Mouse (Mus musculus) MEL (cell line): Measurements from ENCODE around the gene Thada. TPM values are rescaled to one million over a fixed set of nuclear protein-coding genes. Genes with fewer than 3 reads are reported as not detected.
A peak's percentile ranks its signal among the peaks of the same experiment; 100 is the strongest.

Experiments used
- DNase-seq: peaks from one replicate; pipeline ENCODE4 v3.0.0; 2011; ENCODE audit warnings: low read depth, low spot score
- H3K27ac ChIP-seq: 2 replicates; pipeline ENCODE4 v1.5.1; 2012; ENCODE audit warnings: low read depth, mild to moderate bottlenecking, control low read depth, low read length, moderate library complexity; ENCODE audit not compliant: control insufficient read depth
- H3K27me3 ChIP-seq, 2 experiments: fragments of 150-350 bp in 1 of 2; sonication (generic) in 1 of 2; 2 replicates each; pipeline ENCODE4 v1.6.1; 2012; ENCODE audit warnings: low read length in 2 of 2, mild to moderate bottlenecking in 2 of 2, improper control_type of control experiment in 1 of 2, moderate library complexity in 1 of 2; ENCODE audit not compliant: insufficient read depth in 2 of 2, control insufficient read depth in 1 of 2
- H3K36me3 ChIP-seq, 2 experiments: 2 replicates each; pipeline ENCODE4 v1.6.1; 2012 to 2014; ENCODE audit warnings: low read length in 2 of 2, improper control_type of control experiment in 1 of 2, inconsistent platforms in 1 of 2, mild to moderate bottlenecking in 1 of 2; ENCODE audit not compliant: insufficient read depth in 2 of 2, control insufficient read depth in 1 of 2
- H3K4me1 ChIP-seq, 2 experiments: fragments of 150-350 bp in 1 of 2; sonication (generic) in 1 of 2; 2 replicates each; pipeline ENCODE4 v1.6.1; 2012; ENCODE audit warnings: low read length in 2 of 2, improper control_type of control experiment in 1 of 2, mild to moderate bottlenecking in 1 of 2; ENCODE audit not compliant: insufficient read depth in 2 of 2, control insufficient read depth in 1 of 2
- H3K4me3 ChIP-seq, 2 experiments: fragments of 150-350 bp in 1 of 2; sonication (generic) in 1 of 2; 2 replicates each; pipeline ENCODE4 v1.5.1; 2012; ENCODE audit warnings: low read depth in 2 of 2, low read length in 2 of 2, mild to moderate bottlenecking in 2 of 2, moderate library complexity in 2 of 2, control low read depth in 1 of 2, improper control_type of control experiment in 1 of 2; ENCODE audit not compliant: control insufficient read depth in 1 of 2, insufficient read depth in 1 of 2
- H3K79me2 ChIP-seq: 2 replicates; pipeline ENCODE4 v1.6.1; 2012; ENCODE audit warnings: mild to moderate bottlenecking, low read length, moderate library complexity; ENCODE audit not compliant: control insufficient read depth, poor library complexity, insufficient read depth
- H3K9ac ChIP-seq: 2 replicates; pipeline ENCODE4 v1.6.1; 2012; ENCODE audit warnings: low read depth, mild to moderate bottlenecking, control low read depth, low read length, moderate library complexity; ENCODE audit not compliant: control insufficient read depth, poor library complexity, severe bottlenecking
- H3K9me3 ChIP-seq: fragments of 150-350 bp; sonication (generic); replicated peaks from 2 replicates; pipeline ENCODE4 v1.6.1; 2012; ENCODE audit warnings: mild to moderate bottlenecking, low read length, improper control_type of control experiment, moderate library complexity; ENCODE audit not compliant: insufficient read depth
- BHLHE40 ChIP-seq: IDR thresholded peaks from 2 replicates; pipeline ENCODE4 v1.6.1; 2012; ENCODE audit warnings: low read depth, mild to moderate bottlenecking, inconsistent platforms, low read length, improper control_type of control experiment, borderline replicate concordance
- CHD2 ChIP-seq: IDR thresholded peaks from 2 replicates; pipeline ENCODE4 v1.6.1; 2011; ENCODE audit warnings: low read length, improper control_type of control experiment
- CTCF ChIP-seq, 3 experiments: IDR thresholded peaks in 2 of 3; conservative IDR thresholded peaks in 1 of 3; 2 replicates each; pipeline ENCODE4 v1.5.1; 2011 to 2012; ENCODE audit warnings: low read length in 3 of 3, low read depth in 2 of 3, mild to moderate bottlenecking in 2 of 3, improper control_type of control experiment in 1 of 3, inconsistent platforms in 1 of 3, mixed read lengths in 1 of 3, moderate library complexity in 1 of 3; ENCODE audit not compliant: control insufficient read depth in 1 of 3, insufficient read depth in 1 of 3, poor library complexity in 1 of 3, severe bottlenecking in 1 of 3
- E2F4 ChIP-seq: IDR thresholded peaks from 2 replicates; pipeline ENCODE4 v1.6.1; 2011; ENCODE audit warnings: low read depth, low read length, improper control_type of control experiment, borderline replicate concordance
- ELF1 ChIP-seq: IDR thresholded peaks from 2 replicates; pipeline ENCODE4 v1.6.1; 2014; ENCODE audit warnings: low read depth, mild to moderate bottlenecking, inconsistent platforms, low read length, improper control_type of control experiment, moderate library complexity
- EP300 ChIP-seq, 2 experiments: IDR thresholded peaks; 2 replicates each; pipeline ENCODE4 v1.6.1; 2011; ENCODE audit warnings: improper control_type of control experiment in 2 of 2, low read length in 2 of 2, low read depth in 1 of 2, mild to moderate bottlenecking in 1 of 2
- ETS1 ChIP-seq: IDR thresholded peaks from 2 replicates; pipeline ENCODE4 v1.6.1; 2012; ENCODE audit warnings: low read depth, mild to moderate bottlenecking, inconsistent platforms, low read length, improper control_type of control experiment, moderate library complexity
- GABPA ChIP-seq: IDR thresholded peaks from 2 replicates; pipeline ENCODE4 v1.6.1; 2012; ENCODE audit warnings: low read depth, mild to moderate bottlenecking, inconsistent platforms, low read length, improper control_type of control experiment, moderate library complexity
- GATA1 ChIP-seq: IDR thresholded peaks from 2 replicates; pipeline ENCODE4 v1.6.1; 2011; ENCODE audit warnings: low read depth, low read length, improper control_type of control experiment
- HCFC1 ChIP-seq: IDR thresholded peaks from 2 replicates; pipeline ENCODE4 v1.6.1; 2012; ENCODE audit warnings: low read depth, mild to moderate bottlenecking, inconsistent platforms, low read length, improper control_type of control experiment, moderate library complexity
- JUND ChIP-seq: IDR thresholded peaks from 2 replicates; pipeline ENCODE4 v1.6.1; 2011; ENCODE audit warnings: low read depth, mild to moderate bottlenecking, improper control_type of control experiment, low read length
- KAT2A ChIP-seq: conservative IDR thresholded peaks from 2 replicates; pipeline ENCODE4 v1.6.1; 2012; ENCODE audit warnings: low read depth, low read length, improper control_type of control experiment, inconsistent platforms
- MAFK ChIP-seq: IDR thresholded peaks from 2 replicates; pipeline ENCODE4 v1.6.1; 2011; ENCODE audit warnings: low read depth, mild to moderate bottlenecking, low read length, improper control_type of control experiment, borderline replicate concordance
- MAX ChIP-seq: IDR thresholded peaks from 2 replicates; pipeline ENCODE4 v1.6.1; 2011; ENCODE audit warnings: low read length, improper control_type of control experiment
- MAZ ChIP-seq: IDR thresholded peaks from 2 replicates; pipeline ENCODE4 v1.6.1; 2012; ENCODE audit warnings: low read depth, mild to moderate bottlenecking, inconsistent platforms, low read length, improper control_type of control experiment
- MEF2A ChIP-seq: IDR thresholded peaks from 2 replicates; pipeline ENCODE4 v1.6.1; 2014; ENCODE audit warnings: low read depth, mild to moderate bottlenecking, inconsistent platforms, low read length, improper control_type of control experiment; ENCODE audit not compliant: poor library complexity, insufficient replicate concordance, severe bottlenecking; ENCODE audit errors: extremely low read depth
- MXI1 ChIP-seq: IDR thresholded peaks from 2 replicates; pipeline ENCODE4 v1.6.1; 2011; ENCODE audit warnings: mild to moderate bottlenecking, low read depth, low read length, improper control_type of control experiment
- MYB ChIP-seq: IDR thresholded peaks from 2 replicates; pipeline ENCODE4 v1.6.1; 2011; ENCODE audit warnings: mild to moderate bottlenecking, low read depth, low read length, improper control_type of control experiment
- MYC ChIP-seq: IDR thresholded peaks from 2 replicates; pipeline ENCODE4 v1.6.1; 2011; ENCODE audit warnings: low read depth, mild to moderate bottlenecking, low read length, improper control_type of control experiment, moderate library complexity
- NELFE ChIP-seq: IDR thresholded peaks from 2 replicates; pipeline ENCODE4 v1.6.1; 2011; ENCODE audit warnings: low read depth, low read length, improper control_type of control experiment
- NRF1 ChIP-seq: IDR thresholded peaks from 2 replicates; pipeline ENCODE4 v1.6.1; 2014; ENCODE audit warnings: low read depth, mild to moderate bottlenecking, inconsistent platforms, low read length, improper control_type of control experiment, moderate library complexity; ENCODE audit not compliant: poor library complexity, insufficient read depth, severe bottlenecking
- POLR2A ChIP-seq, 2 experiments: IDR thresholded peaks; 2 replicates each; pipeline ENCODE4 v1.6.1; 2011 to 2012; ENCODE audit warnings: low read length in 2 of 2, mild to moderate bottlenecking in 2 of 2, control low read depth in 1 of 2, improper control_type of control experiment in 1 of 2, low read depth in 1 of 2, moderate library complexity in 1 of 2; ENCODE audit not compliant: control insufficient read depth in 1 of 2, insufficient read depth in 1 of 2, poor library complexity in 1 of 2
- POLR2AphosphoS2 ChIP-seq: IDR thresholded peaks from 2 replicates; pipeline ENCODE4 v1.6.1; 2011; ENCODE audit warnings: low read length, improper control_type of control experiment
- POLR2AphosphoS5 ChIP-seq: IDR thresholded peaks from 2 replicates; pipeline ENCODE4 v1.6.1; 2012; ENCODE audit warnings: low read depth, borderline replicate concordance, mild to moderate bottlenecking, inconsistent platforms, low read length, moderate library complexity, mixed read lengths
- RAD21 ChIP-seq: IDR thresholded peaks from 2 replicates; pipeline ENCODE4 v1.6.1; 2011; ENCODE audit warnings: mild to moderate bottlenecking, low read depth, low read length, improper control_type of control experiment
- RCOR1 ChIP-seq: IDR thresholded peaks from 2 replicates; pipeline ENCODE4 v1.6.1; 2012; ENCODE audit warnings: low read depth, mild to moderate bottlenecking, inconsistent platforms, low read length, improper control_type of control experiment
- SIN3A ChIP-seq: IDR thresholded peaks from 2 replicates; pipeline ENCODE4 v1.6.1; 2012; ENCODE audit warnings: low read length, improper control_type of control experiment, inconsistent platforms
- SMC3 ChIP-seq: IDR thresholded peaks from 2 replicates; pipeline ENCODE4 v1.6.1; 2011; ENCODE audit warnings: low read depth, low read length, improper control_type of control experiment
- TAL1 ChIP-seq: IDR thresholded peaks from 2 replicates; pipeline ENCODE4 v1.6.1; 2012; ENCODE audit warnings: mild to moderate bottlenecking, inconsistent platforms, low read length, moderate library complexity, mixed read lengths
- TCF12 ChIP-seq: IDR thresholded peaks from 2 replicates; pipeline ENCODE4 v1.6.1; 2014; ENCODE audit warnings: low read depth, mild to moderate bottlenecking, inconsistent platforms, low read length, improper control_type of control experiment, moderate library complexity
- UBTF ChIP-seq: IDR thresholded peaks from 2 replicates; pipeline ENCODE4 v1.6.1; 2012; ENCODE audit warnings: low read depth, mild to moderate bottlenecking, inconsistent platforms, low read length, improper control_type of control experiment, moderate library complexity, borderline replicate concordance; ENCODE audit not compliant: insufficient read depth
- USF1 ChIP-seq: IDR thresholded peaks from 2 replicates; pipeline ENCODE4 v1.6.1; 2014; ENCODE audit warnings: low read depth, mild to moderate bottlenecking, inconsistent platforms, low read length, improper control_type of control experiment, moderate library complexity
- USF2 ChIP-seq, 2 experiments: IDR thresholded peaks; 2 replicates each; pipeline ENCODE4 v1.6.1; 2011 to 2012; ENCODE audit warnings: improper control_type of control experiment in 2 of 2, low read length in 2 of 2, borderline replicate concordance in 1 of 2, inconsistent platforms in 1 of 2, low read depth in 1 of 2, mild to moderate bottlenecking in 1 of 2; ENCODE audit not compliant: insufficient read depth in 1 of 2
- ZC3H11A ChIP-seq: IDR thresholded peaks from 2 replicates; pipeline ENCODE4 v1.6.1; 2012; ENCODE audit warnings: low read depth, mild to moderate bottlenecking, inconsistent platforms, low read length, improper control_type of control experiment
- ZKSCAN1 ChIP-seq: IDR thresholded peaks from 2 replicates; pipeline ENCODE4 v1.6.1; 2012; ENCODE audit warnings: low read depth, mild to moderate bottlenecking, inconsistent platforms, low read length, improper control_type of control experiment, moderate library complexity
- ZMIZ1 ChIP-seq: IDR thresholded peaks from 2 replicates; pipeline ENCODE4 v1.6.1; 2012; ENCODE audit warnings: low read depth, mild to moderate bottlenecking, inconsistent platforms, low read length, improper control_type of control experiment, moderate library complexity
- ZNF384 ChIP-seq: IDR thresholded peaks from 2 replicates; pipeline ENCODE4 v1.6.1; 2012; ENCODE audit warnings: low read depth, mild to moderate bottlenecking, inconsistent platforms, low read length, improper control_type of control experiment
- polyA plus RNA-seq, 2 experiments: library from polyadenylated mRNA; stranded (reverse) in 1 of 2; unstranded in 1 of 2; fragments of >175 nt in 1 of 2; fragments of >200 nt in 1 of 2; gene quantifications; 2 replicates each; pipeline versions ENCODE4 v1.2.1 to v1.2.4; 2012; ENCODE audit warnings: low replicate concordance in 2 of 2, low read depth in 1 of 2; ENCODE audit not compliant: insufficient read length in 2 of 2, insufficient read depth in 1 of 2, missing spikeins in 1 of 2
- total RNA-seq: library from RNA; depleted of rRNA; stranded (reverse); fragments of 300-350 nt; gene quantifications from 2 replicates; pipeline ENCODE4 v1.2.3, GENCODE M21; 2012

Thada gene
- total and polyA plus RNA-seq, 3 experiments, result 19.8 to 20.6 TPM; not detected in 1

DNA sequence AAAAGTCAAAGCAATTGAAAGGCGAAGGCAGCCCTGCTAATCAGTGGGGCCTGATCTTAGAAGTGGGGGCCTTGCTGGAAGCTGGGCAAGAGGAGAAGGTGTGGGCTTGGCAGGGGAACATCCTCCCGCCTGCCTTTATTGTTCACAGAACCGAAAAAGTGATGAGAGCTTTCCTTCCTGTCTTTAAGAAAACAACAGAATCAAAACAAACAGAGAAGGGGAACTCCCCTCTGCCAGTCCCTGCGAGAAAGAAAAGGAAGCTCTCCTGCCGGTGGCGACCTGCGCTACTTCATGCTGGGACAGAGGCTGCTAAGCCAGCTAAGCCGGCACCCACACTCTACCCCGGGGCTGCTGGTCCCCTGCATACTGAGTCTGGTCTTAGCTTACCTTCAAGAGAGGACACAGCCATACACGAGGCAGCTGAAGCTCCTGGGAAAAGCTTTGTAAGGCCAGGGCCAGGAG lies 320.1 kb downstream of the Thada start:
- Histone ChIP-seq H3K4me1 (peaks cover 23 to 66% of the 10 kb centered on the region in 2 experiments), H3K9ac (peak overlapping the region; percentile 77), H3K4me3 (peak overlapping the region; percentile 56 to 57), H3K36me3 (peaks cover 0 to 49% of the 10 kb centered on the region in 2 experiments; a peak in 2 of 4 replicates), H3K27me3 (no peaks in the 10 kb centered on the region), H3K9me3 (no peaks in the 10 kb centered on the region), H3K27ac (peak overlapping the region; percentile 99), H3K79me2 (peaks cover 11% of the 10 kb centered on the region)
- DNase-seq, result peak; percentile 90
- no peak for TF ChIP-seq MEF2A
- 0 out of 2 replicates have a peak, but pooled peaks have one; percentile 1 for TF ChIP-seq ZC3H11A
- TF ChIP-seq EP300 (IDR thresholded peaks at IDR 0.05; ENCODE audit: low read depth in 1 of 2, low read length in 2 of 2), result peak in 1 of 2 experiments; percentile 71
- peak; percentile 95 for TF ChIP-seq MAZ
- TF ChIP-seq MXI1, result no peak
- no peak for TF ChIP-seq CHD2
- TF ChIP-seq NELFE, result 0 out of 2 replicates have a peak, but pooled peaks have one; percentile 35
- no peak for TF ChIP-seq RAD21
- no peak for TF ChIP-seq TAL1
- no peak for TF ChIP-seq ZNF384
- TF ChIP-seq USF2 (IDR thresholded peaks at IDR 0.05; ENCODE audit: borderline replicate concordance in 1 of 2, insufficient read depth in 1 of 2, low read depth in 1 of 2, low read length in 2 of 2), result no peak
- TF ChIP-seq POLR2AphosphoS2, result 0 out of 2 replicates have a peak, but pooled peaks have one; percentile 12
- no peak for TF ChIP-seq JUND
- TF ChIP-seq GATA1, result peak; percentile 82
- no peak for TF ChIP-seq KAT2A
- no peak for TF ChIP-seq CTCF (IDR thresholded peaks at IDR 0.05 in 2 of 3, conservative IDR thresholded peaks at IDR 0.05 in 1 of 3; ENCODE audit: control insufficient read depth in 1 of 3, insufficient read depth in 1 of 3, low read depth in 2 of 3, low read length in 3 of 3, poor library complexity in 1 of 3, severe bottlenecking in 1 of 3)
- TF ChIP-seq ETS1, result peak; percentile 91
- TF ChIP-seq E2F4, result no peak
- TF ChIP-seq SMC3, result peak; percentile 16; the same call in 1 of the 2 replicates
- TF ChIP-seq MYC, result no peak
- no peak for TF ChIP-seq RCOR1
- peak; percentile 55; the same call in 1 of the 2 replicates for TF ChIP-seq HCFC1
- peak; percentile 52; the same call in 1 of the 2 replicates for TF ChIP-seq TCF12
- no peak for TF ChIP-seq MYB
- TF ChIP-seq POLR2A (IDR thresholded peaks at IDR 0.05; ENCODE audit: control insufficient read depth in 1 of 2, insufficient read depth in 1 of 2, low read depth in 1 of 2, low read length in 2 of 2, poor library complexity in 1 of 2), result peak; percentile 19 to 60; a peak in 2 of 4 replicates
- peak; percentile 62; the same call in 1 of the 2 replicates for TF ChIP-seq UBTF
- TF ChIP-seq SIN3A, result peak; percentile 87
- 0 out of 2 replicates have a peak, but pooled peaks have one; percentile 23 for TF ChIP-seq ELF1
- TF ChIP-seq USF1, result no peak
- no peak for TF ChIP-seq GABPA
- TF ChIP-seq NRF1, result no peak
- no peak for TF ChIP-seq MAFK
- no peak for TF ChIP-seq ZKSCAN1
- TF ChIP-seq BHLHE40, result no peak
- no peak for TF ChIP-seq POLR2AphosphoS5
- no peak for TF ChIP-seq ZMIZ1
- TF ChIP-seq MAX, result no peak
